Mouse (Mus musculus) c-Kit-negative CD71-positive TER-119-positive erythroid progenitor cells, embryonic 14.5 days (primary cell): Measurements from ENCODE around the gene Nr1i3.

Experiments used
- DNase-seq: peaks from one replicate; pipeline ENCODE4 v3.0.0-alpha.2; 2013; ENCODE audit warnings: low read depth, low spot score

Nr1i3 gene

GRCm38 (mm10) chr1:171195046-171195822 lies 18.5 kb upstream of the Nr1i3 start:
- no peak for DNase-seq

DNA sequence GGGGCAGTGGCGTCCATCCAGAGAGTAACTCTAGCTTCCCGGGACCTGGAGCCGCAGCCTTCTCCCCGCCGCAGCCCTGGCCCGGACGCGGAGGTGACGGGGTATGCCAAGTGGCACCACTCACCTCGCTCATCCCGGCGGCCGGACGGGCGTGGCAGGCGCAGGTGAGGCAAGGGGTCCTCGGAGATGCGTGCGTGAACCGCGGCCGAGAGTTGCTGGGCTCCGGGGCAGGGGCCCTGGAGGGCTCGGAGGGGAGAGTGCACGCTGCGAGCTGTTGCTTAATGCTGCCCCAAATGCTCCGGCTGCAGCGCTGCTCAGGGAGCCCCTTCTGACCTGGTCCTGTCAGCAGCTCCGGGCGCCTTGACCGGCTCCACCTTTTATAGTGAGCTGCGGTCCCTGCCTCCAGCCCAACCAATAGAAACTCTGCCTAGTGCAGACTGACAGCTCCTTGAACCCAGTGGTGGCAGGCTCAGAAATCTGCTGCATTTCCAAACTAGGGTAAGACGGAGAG lies 17.8 kb upstream of the Nr1i3 start, which contains the start of gene Pcp4l1:
Gene Pcp4l1 (minus strand): TSS at position 382 of the 511 bp plus-strand sequence.
- DNase-seq, result no peak

GRCm38 (mm10) chr1:171199532-171199931 lies 14.2 kb upstream of the Nr1i3 start:
- no peak for DNase-seq

- no peak for DNase-seq
These were observed 13.0 kb upstream of the Nr1i3 start for GRCm38 (mm10) chr1:171200769-171201168.

DNA sequence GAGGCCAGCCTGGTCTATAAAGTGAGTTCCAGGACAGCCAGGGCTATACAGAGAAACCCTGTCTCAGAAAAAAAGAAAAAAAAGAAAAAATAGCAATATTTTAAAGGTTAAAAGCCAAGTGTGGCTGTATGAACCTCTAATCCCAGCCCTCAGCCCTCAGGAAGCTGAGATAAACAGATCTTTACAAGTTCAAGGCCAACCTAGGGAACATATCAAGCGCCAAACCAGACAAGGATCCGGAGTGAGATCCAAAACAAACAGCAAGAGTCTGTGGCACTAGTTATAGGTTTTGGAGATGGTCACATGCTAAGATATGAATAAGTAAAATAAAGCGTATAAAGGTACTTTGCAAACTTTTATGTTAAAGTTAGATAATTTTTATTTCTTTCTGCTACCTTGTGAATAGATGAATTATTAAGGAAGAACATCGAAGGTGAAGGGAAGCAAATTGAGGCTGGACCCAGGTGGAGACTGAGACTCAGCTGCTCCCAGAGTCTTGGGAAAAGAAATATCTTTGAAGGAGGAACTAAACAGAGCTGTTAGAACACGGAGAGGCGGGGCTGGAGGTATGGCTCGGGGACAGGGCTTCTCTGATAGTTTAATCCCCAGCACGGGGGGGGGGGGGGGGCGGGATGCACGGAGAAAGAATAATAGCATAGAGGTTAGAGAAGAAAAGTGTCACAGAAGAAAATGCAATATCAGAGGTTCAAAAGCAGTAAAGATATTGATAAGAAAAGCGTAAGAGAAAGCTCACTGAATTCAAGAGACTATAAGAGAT lies 10.1 kb upstream of the Nr1i3 start:
- DNase-seq, result no peak

DNA sequence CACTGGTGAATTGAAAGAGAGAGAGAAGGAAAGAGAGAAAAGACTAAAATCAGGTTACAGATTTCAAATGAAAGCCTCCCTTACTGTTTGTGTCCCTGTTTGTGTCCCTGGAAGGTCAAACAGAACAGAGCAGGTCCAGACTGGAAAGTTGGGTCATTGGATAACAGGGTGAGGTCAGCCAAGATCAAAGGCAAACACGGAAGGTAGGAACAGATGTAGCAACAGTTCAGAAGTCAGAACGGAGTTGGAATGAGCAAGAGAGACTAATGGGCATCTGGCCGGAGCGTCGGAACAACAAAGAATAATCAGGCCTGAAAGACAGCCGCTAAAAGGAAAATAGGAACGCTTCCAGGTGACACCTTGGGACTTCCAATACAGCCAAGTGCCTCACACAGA lies 9.5 kb upstream of the Nr1i3 start:
- DNase-seq, result no peak

DNA sequence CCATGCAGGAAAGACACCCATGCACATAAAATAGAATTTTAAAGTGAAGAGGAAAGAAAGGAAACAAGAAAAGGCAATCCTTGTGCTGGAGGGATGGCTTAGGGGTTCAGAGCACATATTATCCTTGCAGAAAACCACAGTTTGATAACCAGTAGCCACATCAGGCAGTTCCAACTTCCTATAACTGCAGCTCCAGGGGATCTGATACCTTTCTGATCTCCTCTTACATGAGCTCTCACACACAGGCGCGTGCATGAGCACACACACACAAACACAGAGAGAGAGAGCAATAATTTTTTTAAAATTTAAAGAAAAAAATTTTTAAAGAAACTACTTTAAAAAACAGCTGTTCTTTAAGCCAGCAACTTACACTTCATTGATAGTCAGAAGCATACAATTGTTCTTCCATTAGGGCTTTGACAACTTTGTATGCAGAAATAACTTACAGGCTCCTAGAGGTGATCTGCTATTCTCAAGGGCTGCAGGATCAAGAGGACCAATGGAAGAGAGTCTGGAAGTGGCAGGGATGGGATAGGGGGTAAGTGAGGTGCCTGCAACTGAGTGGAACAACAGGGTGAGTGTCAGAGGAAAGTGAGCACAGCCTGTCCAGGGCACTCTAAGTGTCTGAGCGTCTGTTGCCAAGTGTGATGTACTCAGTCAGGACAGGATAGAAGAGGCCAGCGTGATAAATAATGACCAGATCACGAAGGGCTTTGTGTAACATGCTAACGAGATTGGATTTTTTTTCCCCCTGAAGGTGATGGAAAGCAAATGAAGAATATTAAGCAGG lies 7.9 kb upstream of the Nr1i3 start:
- no peak for DNase-seq

- DNase-seq, result no peak
These were observed 4.4 kb upstream of the Nr1i3 start for GRCm38 (mm10) chr1:171209409-171209808.

- no peak for DNase-seq
These were observed 916 bp upstream of the Nr1i3 start for GRCm38 (mm10) chr1:171212854-171213253.

DNA sequence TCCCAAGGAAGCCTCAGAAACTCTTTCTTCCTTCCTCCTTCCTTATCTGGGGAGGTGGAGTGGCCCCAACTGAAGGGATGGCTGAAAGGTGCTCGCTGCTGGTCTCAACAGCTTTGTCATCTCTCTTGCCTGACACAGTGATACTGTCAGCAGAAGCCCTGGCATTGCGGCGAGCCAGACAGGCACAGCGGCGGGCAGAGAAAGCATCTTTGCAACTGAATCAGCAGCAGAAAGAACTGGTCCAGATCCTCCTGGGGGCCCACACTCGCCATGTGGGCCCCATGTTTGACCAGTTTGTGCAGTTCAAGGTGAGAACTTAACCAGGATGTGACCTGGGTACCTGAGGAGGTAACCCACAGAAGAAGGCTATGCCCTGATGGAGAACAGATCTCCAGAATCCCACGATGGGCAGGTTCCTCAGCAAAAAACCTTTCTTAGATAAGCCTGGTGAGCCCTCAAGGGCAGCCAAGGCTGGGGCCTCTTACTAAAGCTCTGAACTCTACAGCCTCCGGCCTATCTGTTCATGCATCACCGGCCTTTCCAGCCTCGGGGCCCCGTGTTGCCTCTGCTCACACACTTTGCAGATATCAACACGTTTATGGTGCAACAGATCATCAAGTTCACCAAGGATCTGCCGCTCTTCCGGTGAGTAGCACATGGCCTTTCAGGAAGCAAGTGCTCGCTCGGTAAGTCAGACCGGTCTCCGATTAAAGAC lies 2.6 kb downstream of the Nr1i3 start:
- no peak for DNase-seq

GRCm38 (mm10) chr1:171220871-171221270 lies 7.1 kb downstream of the Nr1i3 start:
- DNase-seq, result peak; percentile 74

- DNase-seq, result no peak
These were observed 7.8 kb downstream of the Nr1i3 start for GRCm38 (mm10) chr1:171221281-171222193.

DNA sequence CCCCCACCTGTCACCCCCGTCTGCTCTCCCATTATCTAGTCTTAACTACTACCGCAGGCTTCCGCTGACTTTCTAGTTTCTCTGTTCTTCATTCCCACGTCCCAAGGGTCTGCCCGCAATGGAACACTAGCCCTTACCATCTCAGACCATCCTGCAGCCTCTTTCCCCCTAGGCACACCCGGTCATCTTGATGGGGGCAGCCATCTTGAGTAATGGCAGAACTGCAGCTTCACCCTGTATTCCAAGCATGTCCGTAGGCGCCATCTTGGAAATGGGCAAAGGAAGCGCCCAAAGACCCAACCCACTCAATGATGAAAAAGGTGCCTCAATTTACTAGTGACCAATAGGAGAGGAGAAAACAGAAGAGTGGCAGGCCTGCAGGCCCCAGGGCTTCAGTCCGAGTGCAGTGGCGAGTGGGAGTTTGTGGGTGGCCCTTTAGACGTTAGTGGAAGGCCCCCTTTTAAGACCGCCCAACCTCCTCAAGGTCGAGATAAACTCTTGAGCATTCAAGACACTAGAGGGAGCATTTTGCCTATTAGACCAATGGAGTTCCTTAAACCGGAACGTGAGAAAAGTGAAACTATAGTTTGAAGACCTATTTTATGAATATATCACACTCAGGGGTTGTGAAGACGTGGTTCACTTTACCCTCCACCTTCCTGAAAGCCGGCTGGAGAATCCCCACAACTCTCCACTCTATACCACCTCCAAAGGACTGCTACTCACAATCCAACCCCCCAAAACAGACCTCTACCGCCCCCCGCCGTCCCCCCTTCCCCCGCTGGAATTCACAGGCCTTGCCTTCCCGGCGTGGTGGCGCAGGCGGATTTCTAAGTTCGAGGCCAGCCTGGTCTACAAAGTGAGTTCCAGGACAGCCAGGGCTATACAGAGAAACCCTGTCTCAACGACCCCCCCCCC lies 8.7 kb downstream of the Nr1i3 start, which contains the start of gene Tomm40l:
Gene Tomm40l (minus strand): TSS at position 277 of the 918 bp plus-strand sequence.
- peak; percentile 89 for DNase-seq

DNA sequence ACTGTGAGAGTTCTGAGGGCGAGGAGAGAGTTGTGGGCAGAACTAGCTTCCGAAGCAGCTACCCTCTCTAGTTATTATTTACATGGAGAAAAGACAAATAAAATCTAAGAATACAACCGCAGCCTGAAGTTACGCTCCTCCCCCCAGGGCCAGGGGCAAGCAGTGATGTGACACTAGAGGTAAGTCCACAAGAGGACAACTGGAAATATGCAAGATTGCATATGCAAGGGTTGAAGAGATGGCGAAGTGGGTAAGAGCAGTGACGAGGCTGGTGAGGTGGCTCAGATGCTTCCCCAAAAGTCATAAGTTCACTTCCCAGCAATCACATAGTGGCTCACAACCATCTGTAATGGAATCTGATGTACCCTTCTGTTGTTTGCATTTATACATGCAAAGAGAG lies 9.4 kb downstream of the Nr1i3 start:
- no peak for DNase-seq

- DNase-seq, result no peak
These were observed 10.0 kb downstream of the Nr1i3 start for GRCm38 (mm10) chr1:171223796-171224195.

- no peak for DNase-seq
These were observed 11.1 kb downstream of the Nr1i3 start, which contains the start of gene Apoa2 for GRCm38 (mm10) chr1:171224857-171225256. TSS of gene Apoa2 (plus strand) at chr1:171225054.

DNA sequence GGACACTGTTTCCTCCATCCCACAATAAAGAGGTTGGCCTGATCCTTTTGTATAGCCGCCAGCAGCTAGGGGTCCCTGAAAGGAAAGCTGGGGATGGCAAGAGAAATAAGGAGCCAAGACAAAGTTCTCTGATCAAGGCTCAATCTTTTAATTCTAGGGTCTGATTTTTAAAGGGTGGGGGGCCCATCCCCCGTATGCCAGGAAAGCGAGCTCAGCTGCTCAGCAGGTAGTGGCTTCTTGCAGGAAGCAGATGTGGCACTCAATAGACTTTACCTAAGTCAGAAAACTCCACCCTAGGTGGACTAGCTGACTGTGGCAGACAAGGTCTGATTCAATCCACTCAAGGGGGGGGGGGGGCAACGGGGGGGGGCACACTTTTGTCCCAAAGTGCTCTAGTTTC lies 13.0 kb downstream of the Nr1i3 start:
- DNase-seq, result no peak

- no peak for DNase-seq
These were observed 14.1 kb downstream of the Nr1i3 start for GRCm38 (mm10) chr1:171227879-171228278.

GRCm38 (mm10) chr1:171229750-171230149 lies 16.0 kb downstream of the Nr1i3 start:
- no peak for DNase-seq
